Mouse (Mus musculus) gastrocnemius, postnatal 4 days (tissue): ENCODE measurements around the gene Rtraf. TPM values are rescaled to one million over a fixed set of nuclear protein-coding genes. Genes with fewer than 3 reads are reported as not detected.

ENCODE experiments used
- total RNA-seq, 2 experiments: library from RNA; stranded (reverse); gene quantifications; 2 replicates each; pipeline ENCODE4 v1.2.3; 2021

The Rtraf gene
- total RNA-seq, 2 experiments from 2014 or later: 85.1 to 86.9 TPM

Other genes with a start within 250 kb of the Rtraf start
- gene Gm2237, start 238.7 kb downstream of the Rtraf start, total RNA-seq: 1 to 10 TPM; 1.6 to 3.6 TPM
- gene Gm5458, start 221.2 kb downstream of the Rtraf start, total RNA-seq: not detected
- 100 to 1,000 TPM; 148 to 156 TPM for gene Nid2, start 72.6 kb downstream of the Rtraf start, total RNA-seq
- gene Gng2, start 153.8 kb upstream of the Rtraf start, total RNA-seq: 10 to 100 TPM; 28.0 to 34.7 TPM